Mouse (Mus musculus): ENCODE measurements around the gene Rbfox3.
A peak's percentile ranks its signal among the peaks of the same experiment; 100 is the strongest.
"Not testable (repeated sequence)": the region's sequence is repeated elsewhere in the genome, so short reads cannot be mapped to it uniquely, and the experiment has no call there.

Rbfox3 gene

DNA sequence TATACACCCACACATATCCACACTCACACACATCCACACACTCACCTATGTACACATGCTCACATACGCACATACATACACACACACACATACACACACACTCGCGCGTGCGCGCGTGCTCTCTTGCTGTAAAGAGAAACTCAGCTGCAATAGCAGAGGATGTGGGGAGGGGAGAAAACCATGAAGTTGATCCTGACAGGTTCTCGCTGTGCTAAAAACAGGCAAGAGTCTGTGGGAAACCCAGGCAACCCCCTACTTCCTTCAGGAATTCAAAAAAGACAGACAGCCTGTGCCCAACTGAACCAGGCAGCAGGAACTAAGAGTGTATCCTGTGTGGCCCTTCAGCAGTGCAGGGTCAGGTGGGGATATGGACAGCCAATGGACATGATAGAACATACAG is 92.9 kb downstream of the Rbfox3 start:
- no peak for DNase-seq (ENCODE audit: low spot score)

GRCm38 (mm10) chr11:118815118-118815517 is 96.3 kb downstream of the Rbfox3 start:
- no peak for DNase-seq (ENCODE audit: low spot score)

- no peak for DNase-seq (ENCODE audit: low spot score)
Observed at GRCm38 (mm10) chr11:118813942-118814341, 97.5 kb downstream of the Rbfox3 start.

DNA sequence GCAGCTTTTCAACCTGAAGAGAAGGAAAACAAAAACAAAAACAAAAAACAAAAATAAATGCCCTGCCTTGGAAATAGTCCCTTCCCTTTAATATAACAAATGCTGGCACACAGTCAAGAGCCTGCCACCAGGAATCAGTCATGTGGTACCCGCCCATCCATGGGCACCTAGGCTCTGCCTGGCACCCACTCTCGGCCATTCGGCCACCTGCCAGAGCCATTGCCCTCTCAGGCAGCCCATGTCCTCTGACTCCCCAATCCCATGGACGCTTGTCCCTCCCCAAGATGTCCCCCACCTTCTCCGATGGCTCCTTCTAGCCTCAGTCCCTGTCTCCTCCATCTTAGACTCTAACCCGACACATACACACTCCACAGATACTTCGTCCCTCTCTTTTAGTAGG is 100.0 kb downstream of the Rbfox3 start:
- no peak for DNase-seq (ENCODE audit: low spot score)

GRCm38 (mm10) chr11:118807511-118807910 is 103.9 kb downstream of the Rbfox3 start:
- no peak for DNase-seq (ENCODE audit: low spot score)

GRCm38 (mm10) chr11:118794856-118795602 is 116.4 kb downstream of the Rbfox3 start:
- DNase-seq (ENCODE audit: low spot score): peak; percentile 21

DNA sequence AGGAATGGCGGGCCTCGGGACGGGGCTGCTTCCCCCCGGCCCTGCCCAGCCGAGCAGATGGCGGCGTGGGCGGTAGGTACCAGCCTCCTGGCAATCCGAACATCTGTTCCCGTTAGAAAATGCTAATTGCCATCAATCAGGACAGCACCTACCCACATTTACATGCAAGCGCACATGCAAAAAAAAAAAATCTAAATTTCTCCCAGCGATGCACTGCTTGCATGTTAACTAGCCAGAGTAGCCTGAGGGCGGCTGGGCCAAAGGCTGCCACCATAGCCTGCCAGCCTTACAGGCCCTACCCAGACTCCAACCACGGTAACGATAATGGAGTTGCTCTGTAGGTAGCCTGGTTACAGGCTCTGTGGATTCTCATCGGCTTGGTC is 117.8 kb downstream of the Rbfox3 start:
- no peak for DNase-seq (ENCODE audit: low spot score)

DNA sequence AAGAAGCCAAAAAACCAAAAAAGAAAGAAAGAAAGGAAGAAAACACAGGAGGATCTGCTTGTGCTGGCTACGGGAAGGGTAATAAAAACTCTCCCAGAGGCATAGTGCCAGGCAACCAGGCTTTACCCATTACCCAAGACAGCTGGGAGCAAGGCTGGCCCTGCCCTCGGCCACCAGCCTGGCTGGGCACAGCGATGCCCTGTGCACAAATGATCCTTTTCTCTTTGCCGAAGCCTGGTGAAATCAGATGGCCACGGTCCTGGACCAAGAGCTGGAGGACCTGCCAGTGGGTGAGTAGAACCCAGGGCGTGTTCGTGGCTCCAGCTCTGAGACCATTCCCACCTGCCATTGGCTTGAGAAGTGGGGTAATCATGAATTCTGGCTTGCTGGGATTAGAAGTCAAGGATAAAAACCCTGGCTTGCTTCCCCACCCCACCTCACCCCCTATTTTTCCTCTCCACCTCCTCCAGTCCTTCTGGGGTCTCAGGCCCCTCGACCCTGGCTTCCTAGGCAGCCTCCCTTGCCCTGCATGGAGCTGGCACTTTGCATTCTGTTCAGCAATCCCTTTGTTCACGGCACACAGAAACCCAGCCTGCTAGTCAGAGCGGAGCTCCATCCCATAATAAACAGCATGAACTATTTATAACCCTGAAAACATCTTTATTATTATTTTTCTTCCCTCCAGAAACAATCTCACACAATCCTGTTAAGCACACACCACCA is 118.3 kb downstream of the Rbfox3 start:
- no peak for DNase-seq (ENCODE audit: low spot score)

DNA sequence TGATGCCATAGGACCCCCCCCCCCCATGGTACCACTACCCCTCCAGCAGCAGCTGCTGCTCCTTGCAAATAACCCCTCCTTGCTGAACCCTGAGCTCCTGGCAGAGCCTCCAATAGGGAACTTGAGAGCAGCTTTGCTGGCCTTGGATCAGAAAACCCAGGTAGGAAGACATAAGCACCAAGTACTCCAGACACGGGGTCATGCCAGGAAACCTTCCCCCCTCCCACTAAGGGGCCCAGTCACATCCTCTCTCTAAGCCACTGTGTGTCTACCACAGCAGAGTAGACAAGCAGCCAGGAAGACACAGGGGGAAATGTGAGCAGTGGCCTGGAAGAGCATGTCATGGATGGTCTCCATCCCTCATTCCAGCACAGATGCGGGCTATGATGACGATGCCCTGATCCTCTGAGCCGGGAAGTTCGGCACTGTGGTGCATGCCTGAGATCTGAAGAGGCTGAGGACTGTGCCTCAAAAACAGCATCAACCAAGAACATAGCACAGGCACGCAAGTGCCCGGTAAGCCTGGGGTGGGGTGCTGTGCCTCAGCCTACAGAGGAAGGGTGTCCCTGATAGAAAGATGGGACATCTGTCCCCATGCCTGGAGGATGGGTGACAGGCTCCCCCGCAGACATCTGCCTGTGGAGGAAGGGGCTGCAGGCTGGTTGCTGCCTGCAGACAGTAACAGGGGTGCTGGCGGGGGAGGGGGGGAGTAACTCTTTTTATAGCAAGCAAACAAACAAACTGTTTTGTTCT is 119.1 kb downstream of the Rbfox3 start:
- no peak for DNase-seq (ENCODE audit: low spot score)

DNA sequence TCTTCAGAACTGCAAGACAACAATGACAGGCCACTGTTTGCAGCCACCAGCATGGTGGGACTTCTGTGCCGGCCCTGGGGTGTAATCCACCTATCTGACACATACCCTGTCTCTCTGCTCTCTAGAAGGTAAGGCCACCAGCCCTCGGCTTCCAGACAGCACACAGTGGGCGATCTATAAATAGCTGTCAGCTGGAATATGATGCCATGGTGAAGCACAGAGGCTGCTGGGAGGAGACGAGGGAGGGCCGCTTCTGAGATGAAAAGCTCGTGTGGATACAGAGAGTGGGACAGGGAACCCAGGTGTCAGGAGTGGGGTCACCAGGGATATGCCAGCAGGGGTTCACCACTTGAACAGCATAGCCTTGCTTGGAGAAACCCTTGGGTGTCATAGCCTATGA is 120.0 kb downstream of the Rbfox3 start:
- no peak for DNase-seq (ENCODE audit: low spot score)

- DNase-seq (ENCODE audit: low spot score): no peak
Observed at GRCm38 (mm10) chr11:118788091-118788490, 123.3 kb downstream of the Rbfox3 start.

GRCm38 (mm10) chr11:118782677-118783076 is 128.7 kb downstream of the Rbfox3 start:
- no peak for DNase-seq (ENCODE audit: low spot score)

- DNase-seq (ENCODE audit: low spot score): no peak
Observed at GRCm38 (mm10) chr11:118775753-118776152, 135.6 kb downstream of the Rbfox3 start.

DNA sequence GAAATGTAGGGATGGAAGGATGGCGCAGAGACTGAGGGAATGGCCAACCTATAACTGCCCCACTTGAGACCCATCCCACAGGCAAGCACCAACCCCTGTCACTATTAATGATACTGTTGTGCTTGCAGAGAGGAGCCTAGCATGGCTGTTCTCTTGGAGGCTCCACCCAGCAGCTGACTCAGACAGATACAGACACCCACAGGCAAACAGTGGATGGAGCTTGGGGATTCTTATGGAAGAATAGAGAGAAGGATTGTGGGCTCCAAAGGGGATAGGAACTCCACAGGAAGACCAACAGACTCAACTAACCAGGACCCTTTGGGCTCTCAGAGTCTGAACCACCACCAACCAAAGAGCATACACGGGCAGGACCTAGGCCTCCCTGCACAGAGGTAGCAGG is 136.6 kb downstream of the Rbfox3 start:
- DNase-seq (ENCODE audit: low spot score): not testable (repeated sequence)

GRCm38 (mm10) chr11:118773076-118773583 is 138.3 kb downstream of the Rbfox3 start:
- no peak for DNase-seq (ENCODE audit: low spot score)

DNA sequence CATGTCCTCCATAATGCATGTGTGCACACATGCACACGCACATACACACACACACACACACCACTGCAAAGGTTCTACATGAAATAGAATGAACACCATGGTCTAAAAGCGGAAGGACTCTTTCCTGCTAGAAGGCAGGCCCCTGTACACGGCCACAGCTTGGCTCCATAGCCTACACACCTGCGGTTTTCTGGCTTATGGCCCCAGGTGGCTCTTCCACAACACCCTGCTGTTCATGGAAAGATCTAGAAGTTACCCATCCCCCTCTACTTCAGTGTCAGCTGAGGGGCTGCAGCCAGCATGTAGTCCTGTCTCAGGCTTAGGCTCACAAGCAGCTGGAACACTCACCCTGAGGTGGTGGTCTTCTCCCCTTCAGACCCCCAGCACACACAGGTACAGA is 140.0 kb downstream of the Rbfox3 start:
- DNase-seq (ENCODE audit: low spot score): no peak

- DNase-seq (ENCODE audit: low spot score): no peak
Observed at GRCm38 (mm10) chr11:118770789-118771188, 140.6 kb downstream of the Rbfox3 start.

DNA sequence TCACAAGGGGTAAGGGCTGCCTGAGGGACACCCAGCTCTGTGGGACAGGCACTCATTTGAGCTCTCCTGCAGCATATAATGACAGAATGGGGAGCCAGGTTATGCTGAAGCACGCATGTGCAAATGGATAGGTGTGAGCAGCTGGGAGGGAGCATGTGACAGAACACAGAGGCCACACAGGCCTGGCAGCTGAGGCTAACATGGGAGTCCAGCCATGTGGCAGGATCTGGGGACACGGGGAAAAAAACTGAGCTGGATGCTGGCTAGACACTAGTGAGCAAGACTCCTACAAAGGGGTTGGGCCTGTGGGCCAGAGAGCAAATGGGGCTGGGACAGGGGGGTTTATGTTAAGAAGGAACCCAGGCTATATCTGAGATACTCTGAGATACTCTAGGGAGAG is 141.9 kb downstream of the Rbfox3 start:
- DNase-seq (ENCODE audit: low spot score): no peak

GRCm38 (mm10) chr11:118768441-118768840 is 143.0 kb downstream of the Rbfox3 start:
- DNase-seq (ENCODE audit: low spot score): no peak

- DNase-seq (ENCODE audit: low spot score): no peak
Observed at GRCm38 (mm10) chr11:118767411-118767810, 144.0 kb downstream of the Rbfox3 start.

DNA sequence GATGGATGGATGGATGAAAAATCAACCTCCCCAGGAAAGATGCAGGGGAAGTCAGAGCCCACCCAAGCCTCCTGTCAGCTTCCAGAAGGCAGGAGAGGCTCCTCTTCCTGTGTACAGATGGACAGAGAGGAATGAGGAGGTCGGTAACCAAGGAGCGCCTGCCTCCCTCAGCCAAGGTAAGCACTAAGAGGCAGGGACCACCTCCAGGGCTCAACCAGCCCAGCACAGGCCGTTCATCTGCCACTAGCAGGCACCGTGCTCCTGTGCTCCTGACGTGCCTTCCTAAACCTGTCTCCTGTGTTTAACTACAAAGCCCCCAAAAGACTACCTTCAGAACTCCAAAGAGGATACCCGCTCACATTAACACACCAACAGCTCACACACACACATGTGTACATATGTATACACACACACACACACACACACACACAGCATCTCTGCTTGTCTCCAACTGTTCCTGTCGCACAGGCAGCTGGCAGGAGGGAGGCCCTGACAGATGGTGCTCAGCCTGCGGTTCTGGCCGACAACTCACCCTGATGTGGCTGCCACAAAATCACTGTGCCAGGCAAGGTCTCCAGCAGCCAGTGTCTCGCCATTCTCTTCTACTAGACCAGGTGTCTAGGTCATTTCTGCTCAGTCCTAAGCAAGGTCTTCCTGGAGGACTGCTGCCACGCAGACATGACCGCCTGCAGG is 151.0 kb downstream of the Rbfox3 start:
- DNase-seq (ENCODE audit: low spot score): no peak

GRCm38 (mm10) chr11:118759228-118759627 is 152.2 kb downstream of the Rbfox3 start:
- DNase-seq (ENCODE audit: low spot score): no peak
